Mouse (Mus musculus): Measurements from ENCODE around the gene Timp2.
"Not testable (repeated sequence)": the region's sequence is repeated elsewhere in the genome, so short reads cannot be mapped to it uniquely, and the experiment has no call there.

Gene Timp2

GRCm38 (mm10) chr11:118355640-118356039, at the start of gene Timp2:
TSS of gene Timp2 (minus strand) at chr11:118355740.
- no peak for DNase-seq

DNA sequence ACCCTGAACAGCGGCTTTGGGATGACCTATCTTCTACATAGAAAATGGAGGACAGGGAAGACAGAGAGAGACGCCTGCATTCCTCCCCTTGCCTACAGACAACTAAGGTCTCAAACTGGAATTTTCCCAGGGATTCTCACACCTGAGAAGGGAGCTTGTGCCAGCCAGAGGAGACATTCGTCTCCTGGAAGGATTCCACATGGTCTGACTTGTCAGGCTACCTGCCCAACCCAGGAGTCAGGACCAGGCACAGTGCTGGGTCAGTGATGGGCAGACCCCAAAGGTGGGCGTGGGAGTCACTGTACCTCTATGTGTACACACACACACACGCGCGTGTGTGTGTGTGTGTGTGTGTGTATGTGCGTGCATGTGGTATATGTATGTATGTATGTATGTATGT, 49.8 kb upstream of the Timp2 start:
- peak in 1 of 2 experiments; percentile 2 for DNase-seq

DNA sequence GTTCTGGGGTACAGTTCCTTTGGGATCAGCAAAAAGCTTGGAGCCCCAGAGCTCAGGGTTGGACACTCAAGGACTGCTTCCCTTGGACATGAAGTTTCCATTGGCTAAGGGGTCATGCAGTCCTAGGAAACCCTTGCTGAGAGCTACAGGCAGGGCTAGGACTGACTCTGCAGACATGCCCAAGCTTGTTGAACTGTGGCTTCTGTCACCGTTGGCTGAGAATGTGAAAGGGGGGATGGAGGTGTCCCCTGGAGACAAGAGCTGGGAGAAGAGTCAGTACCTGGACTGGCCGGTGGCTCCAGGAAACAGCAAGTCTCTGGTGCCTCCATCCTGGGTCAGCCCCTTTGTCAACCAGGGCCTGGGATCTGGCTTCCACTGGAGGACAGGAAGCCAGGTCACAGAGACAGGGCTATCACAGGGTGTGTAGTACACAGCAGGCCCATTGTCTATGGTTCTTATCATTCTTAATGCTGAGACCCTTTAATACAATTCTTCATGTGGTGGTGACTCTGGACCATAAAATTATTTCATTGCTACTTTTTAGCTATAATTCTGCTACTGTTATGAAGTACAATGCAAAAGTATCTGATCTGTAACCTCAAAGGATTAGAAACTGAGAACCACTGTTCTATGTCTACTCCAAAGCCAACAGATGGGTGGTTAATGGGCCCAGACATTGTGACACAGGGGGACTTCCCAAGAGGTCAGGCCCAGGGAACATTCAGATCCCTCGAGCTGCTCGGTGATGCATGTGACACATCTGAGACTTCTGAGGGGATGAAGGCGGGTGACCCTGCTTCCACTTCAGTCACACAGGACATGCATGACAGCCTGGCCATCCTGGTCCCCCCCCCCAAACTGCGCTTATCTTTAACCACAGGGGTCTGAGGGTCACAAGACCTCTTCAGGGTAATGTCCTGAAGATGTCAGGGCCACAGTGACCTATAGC, 48.7 kb upstream of the Timp2 start:
- DNase-seq, result peak in 1 of 2 experiments; percentile 5

DNA sequence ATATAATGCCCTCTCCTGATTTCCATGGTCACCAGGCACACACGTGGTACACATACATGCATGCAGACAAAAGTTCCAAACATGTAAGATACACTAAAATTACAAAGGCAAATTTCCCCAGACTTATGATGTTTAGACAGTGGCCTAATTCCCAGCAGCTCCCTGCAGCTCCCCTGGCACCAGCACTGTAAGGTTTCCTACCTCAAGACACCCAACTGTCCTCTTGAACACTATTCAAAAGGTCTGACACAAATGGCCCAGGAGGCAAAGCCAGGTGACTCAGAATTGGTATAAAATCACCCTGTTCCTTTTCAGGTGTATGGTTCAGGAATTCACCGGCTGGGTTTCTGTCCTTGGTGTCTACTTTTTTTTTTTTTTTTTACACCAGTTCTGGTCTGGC, 47.6 kb upstream of the Timp2 start:
- peak in 1 of 2 experiments; percentile 13 for DNase-seq

DNA sequence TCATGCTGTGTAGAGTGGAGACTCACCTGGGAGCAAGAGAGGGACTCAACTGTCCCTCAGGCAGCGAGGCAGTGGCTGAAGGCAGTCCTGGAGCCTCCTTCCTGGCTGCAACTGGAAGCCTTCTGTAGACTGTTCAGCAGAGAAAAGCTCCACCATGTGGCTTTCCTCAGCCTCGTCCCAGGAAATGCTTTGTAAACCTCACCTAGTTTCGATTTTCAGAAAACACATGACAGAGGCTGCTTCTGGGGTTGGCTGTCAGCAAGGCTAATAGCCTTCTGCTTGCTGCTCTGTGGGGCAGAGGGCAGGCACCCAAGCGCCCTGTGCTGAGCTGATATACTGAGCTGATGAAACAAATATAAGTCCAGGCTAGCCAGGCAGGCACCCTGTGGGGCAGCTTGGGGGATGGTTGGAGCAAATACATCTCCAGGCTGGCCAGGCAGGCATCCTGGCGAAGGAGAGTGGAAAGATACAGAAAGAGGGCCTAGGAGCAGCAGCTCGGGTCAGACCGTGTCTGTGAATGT, 46.3 kb upstream of the Timp2 start, which contains the start of gene Lgals3bp:
Lgals3bp (minus strand) TSS at position 333 of the 521 bp plus-strand sequence.
- peak; percentile 66 to 68 for DNase-seq

GRCm38 (mm10) chr11:118401195-118401594, 45.7 kb upstream of the Timp2 start:
- no peak for DNase-seq

- DNase-seq, result no peak
Measured at GRCm38 (mm10) chr11:118400566-118400936, 45.0 kb upstream of the Timp2 start.

DNA sequence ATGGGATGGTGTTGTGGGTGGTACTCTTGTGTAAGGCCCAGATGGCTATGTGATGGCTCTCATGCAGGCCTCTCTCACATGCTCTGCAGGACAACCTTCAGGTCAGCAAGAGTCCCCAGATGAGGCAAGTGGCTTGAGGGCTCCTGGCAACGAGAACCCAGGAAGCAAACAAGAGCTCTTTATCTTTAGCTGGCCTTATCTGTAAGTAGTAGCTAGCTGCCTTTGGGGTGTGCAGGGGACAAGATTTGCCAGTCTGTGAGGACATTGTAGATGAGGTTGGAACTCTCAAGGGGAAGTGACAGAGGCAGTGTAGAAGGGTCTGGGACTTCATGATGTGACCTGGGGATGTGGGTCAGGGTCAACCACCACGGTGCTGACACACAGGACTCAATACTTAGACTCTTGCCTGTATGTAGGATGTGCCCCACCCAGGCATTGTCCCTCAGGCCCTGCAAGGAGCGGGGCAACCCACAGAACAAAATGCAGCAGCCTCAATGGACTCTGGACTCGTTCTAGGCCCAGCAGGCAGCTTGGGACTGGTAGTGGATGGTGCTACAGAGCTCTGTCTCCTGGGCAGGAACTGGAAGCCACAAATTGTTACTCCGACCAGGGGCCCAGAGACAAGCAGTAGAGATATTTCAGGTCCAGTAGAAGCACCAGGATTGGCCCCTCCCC, 44.5 kb upstream of the Timp2 start:
- no peak for DNase-seq

DNA sequence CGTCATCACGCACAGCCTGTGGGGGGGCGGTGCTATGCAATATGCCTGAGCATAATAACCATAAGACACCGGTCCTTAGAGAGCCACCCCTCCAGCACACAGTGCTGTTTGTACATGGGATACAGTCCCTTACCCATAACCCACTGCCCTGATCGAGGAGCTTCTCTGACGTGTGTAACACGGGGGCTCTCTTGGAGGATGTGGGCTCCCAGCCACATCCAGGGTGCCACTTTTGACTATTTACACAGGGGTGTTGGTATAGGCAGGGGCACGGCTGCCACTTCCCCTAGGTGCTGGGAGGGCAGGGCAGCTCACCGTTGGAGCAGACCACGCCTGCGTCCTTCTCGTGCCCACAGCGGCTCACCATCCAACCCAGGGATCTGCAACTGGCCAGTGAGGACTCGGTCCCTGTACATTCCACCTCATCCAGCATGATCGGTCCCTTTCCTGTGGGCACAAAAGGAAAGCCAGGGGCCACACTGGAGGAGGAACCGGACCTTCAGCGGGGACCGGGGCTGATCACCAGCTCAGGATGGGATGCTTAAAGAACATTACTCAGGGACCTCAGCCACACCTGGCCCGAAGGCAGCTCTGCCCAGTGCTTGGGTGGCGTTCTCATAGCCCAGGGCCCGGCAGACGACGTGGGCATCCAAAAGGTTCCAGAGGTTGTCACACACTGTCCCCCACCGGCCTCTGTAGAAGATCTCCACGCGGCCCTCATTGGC, 42.4 kb upstream of the Timp2 start:
- peak in 1 of 2 experiments; percentile 2 for DNase-seq

DNA sequence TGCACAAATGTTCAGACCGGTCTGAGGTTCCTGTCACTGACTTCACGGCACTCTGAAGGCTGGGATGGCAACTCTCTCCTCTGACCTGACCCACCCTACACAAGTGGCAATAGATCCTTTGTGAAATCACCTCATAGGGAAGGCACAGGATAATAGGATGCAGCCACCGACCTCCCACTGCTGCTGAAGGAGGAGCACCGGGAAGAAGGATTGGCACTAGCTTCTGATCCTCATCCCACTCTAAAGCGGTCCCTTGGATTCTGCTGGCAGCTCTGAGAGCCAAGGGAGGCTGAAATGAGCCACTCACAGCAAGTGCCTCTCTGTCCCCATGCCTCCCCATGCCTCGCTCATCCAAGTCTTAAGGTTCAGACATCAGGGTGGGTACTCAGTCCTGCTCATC, 39.0 kb upstream of the Timp2 start:
- DNase-seq, result peak in 1 of 2 experiments; percentile 1

GRCm38 (mm10) chr11:118393991-118394390, 38.5 kb upstream of the Timp2 start:
- DNase-seq, result peak in 1 of 2 experiments; percentile 63

DNA sequence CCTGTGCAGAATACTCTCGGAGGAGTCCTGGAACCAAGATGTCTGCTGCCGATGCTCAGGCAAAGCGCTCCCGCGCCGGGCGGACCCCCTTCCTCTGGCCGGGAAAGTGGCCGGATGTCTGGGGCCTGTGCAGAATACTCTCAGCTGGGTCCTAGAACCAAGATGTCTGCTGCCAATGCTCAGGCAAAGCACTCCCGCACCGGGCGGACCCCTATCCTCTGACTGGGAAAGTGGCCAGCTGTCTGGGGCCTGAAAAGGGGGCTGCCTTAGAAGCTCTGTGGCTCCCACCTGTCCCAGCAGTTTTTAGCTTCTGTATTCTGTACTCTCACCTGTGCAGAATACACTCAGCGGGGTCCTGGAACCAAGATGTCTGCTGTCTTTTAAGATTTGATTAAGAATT, 32.3 kb upstream of the Timp2 start:
- not testable (repeated sequence) for DNase-seq

DNA sequence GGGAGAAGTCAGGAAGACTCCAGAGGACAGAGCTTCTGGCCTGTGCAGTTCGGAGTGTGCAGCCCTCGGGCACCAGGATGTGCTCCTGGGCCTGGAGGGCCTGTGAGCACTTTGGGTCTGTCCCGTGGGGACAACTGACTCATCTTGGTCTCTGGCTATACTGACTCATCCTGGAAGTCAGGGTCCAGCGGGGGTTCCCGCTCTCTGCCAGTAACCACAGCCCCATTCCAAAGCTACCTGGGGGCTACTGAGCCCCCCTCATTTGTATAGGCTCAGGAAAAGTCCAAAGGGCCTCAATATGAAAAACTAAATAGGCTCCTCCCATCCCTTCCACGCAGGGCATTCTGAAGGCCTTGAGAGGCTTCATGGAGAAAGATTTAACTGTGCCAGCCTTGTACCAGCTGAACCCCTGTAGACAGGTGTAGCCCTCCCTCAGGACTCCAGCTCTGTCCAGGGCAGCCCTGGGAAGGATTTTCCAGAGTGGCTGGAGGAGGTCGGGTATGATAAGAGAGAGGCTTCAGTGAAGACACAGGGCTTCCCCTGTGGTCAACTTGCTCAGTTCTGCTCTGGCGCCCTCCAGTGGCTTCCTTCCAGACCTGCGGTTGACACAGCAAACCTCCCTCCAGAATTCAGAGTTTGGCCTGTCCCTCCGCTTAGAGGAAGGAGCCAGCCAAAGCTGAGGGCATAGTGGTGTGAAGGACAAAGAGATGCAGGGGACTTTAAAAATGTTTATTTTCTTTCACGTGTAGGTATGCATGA, 23.9 kb upstream of the Timp2 start:
- DNase-seq, result peak; percentile 87 to 89

DNA sequence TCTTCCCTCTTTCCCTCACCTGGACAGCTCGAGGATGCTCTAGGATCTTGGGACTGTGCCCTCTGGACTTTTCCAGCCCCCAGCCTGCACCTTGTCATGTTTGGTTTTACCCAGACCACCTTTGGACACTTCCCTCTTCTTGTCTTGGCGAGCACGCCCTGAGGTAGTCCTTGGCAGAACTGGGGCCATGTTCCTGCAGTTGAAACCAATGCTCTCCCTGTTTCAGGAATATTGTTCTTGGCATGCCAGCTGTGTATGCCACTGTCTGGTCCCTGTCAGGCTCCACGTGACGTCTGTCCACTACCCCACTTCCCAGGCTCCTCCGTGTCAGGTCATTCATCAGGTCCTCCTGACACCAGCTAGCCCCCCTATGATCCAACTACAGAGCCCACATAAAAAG, 23.1 kb upstream of the Timp2 start:
- peak in 1 of 2 experiments; percentile 1 for DNase-seq

- DNase-seq, result peak in 1 of 2 experiments; percentile 0
Measured at GRCm38 (mm10) chr11:118376323-118376722, 20.8 kb upstream of the Timp2 start.

- DNase-seq, result peak in 1 of 2 experiments; percentile 1
Measured at GRCm38 (mm10) chr11:118375881-118376280, 20.3 kb upstream of the Timp2 start.

DNA sequence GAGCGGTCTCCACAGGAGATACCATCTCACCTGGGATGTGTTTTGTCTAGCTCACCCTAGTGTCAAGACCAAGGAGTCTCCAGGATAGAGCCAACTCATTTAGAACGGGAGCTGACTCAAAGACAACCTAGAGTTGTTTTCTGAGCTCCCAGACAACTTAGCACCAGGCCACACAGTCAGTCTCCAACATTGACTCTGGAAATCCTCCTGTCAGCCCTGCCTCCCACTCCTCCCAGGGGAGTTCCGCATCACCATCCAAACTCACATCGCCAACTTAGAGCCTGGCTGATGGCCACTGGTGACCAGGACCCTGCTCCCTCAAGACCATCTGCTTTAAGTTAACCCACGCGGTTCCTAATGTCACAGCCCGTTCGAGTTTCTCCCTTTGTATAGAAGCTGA, 19.9 kb upstream of the Timp2 start:
- DNase-seq, result no peak

DNA sequence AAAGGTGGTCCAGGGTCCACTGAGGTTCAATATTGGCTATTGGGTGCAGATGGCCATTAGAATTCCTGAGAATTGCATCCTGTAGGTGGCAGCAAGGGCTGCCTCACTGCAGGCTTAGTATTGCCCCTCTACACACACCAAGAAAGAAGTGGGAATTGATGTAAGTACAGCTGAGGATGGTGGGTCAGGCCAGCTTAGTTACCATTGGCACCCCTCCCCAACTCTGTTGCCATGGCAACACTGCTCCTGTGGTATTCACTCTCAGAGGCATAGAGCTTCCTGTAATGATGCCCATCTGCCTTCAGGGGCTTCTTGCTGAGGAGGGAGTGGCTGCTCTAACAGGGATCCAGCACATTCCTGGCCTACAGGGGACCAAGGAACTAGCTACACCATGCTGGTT, 19.5 kb upstream of the Timp2 start:
- DNase-seq, result peak in 1 of 2 experiments; percentile 1

DNA sequence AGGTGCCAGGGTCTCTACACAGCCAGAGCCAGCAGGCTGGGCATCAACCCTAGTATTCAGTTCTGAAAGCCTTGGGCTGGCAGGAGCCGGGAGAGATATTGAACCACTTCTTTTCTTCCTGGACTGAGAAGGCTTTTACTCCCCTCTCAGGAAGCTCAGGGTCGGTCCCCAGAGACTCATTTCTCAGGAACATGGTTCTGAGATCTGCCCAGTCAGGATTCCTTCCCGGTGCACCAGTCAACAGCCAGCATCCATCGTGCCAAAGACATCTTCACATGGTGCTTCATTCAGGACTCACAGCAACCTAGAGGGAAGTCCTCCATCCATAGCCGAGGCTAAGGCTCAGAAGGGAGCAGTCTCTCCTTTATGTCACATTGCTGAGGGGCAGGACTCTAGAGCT, 19.0 kb upstream of the Timp2 start:
- peak in 1 of 2 experiments; percentile 0 for DNase-seq

- peak in 1 of 2 experiments; percentile 0 for DNase-seq
Measured at GRCm38 (mm10) chr11:118372641-118373040, 17.1 kb upstream of the Timp2 start.

DNA sequence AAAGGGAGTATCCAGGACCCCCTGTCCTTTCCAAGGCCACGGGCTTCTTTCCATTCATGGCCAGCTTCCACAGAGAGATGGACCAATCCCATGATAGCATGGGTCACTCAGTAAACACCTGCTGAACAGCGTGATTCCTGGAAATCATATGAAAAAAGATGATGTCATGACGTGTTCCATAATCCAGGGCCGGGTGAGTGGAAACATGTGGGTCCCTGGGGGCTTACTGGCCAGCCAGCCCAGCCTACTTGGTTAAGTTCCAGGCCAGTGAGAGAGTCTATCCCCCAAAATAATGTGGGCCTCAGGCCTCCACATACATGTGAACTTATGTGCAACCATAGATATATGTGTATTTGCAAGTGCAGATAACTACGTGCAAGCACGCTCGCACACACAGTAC, 16.3 kb upstream of the Timp2 start:
- DNase-seq, result no peak

DNA sequence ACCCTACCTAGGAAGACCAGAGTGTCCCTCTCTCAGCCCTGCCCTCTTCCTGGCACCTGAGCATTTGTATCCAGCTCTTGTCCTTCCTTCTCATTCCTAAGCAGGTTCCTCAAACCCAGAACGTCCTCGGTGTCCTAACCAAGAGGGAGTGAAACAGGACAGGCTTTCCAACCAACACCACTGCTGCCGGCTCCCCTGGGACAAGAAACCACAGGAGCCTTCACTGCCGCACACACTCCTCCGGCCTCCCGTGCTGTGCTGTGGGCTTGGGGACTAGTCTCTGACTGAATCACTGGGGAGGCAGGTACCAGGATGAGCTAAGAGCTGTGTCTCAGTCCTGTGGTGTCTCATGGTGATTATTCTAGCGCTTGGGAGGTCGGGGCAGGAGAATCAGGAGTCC, 14.1 kb upstream of the Timp2 start:
- DNase-seq, result no peak

All from cerebellum, postnatal 36 days (tissue).